Mouse (Mus musculus): ENCODE results near the gene Ccdc120. TPM values are rescaled to one million over a fixed set of nuclear protein-coding genes. Genes with fewer than 3 reads are reported as not detected.
"Not testable (repeated sequence)": the region's sequence is repeated elsewhere in the genome, so short reads cannot be mapped to it uniquely, and the experiment has no call there.

Ccdc120 gene
- polyA plus RNA-seq, 1 experiment from 2014 or later = 24.1 TPM

- peak; percentile 88 for DNase-seq (ENCODE audit: low spot score, missing footprints)
- H3K9ac ChIP-seq (ENCODE audit: low read length) = peak overlapping the region; percentile 63
- ATAC-seq (ENCODE audit: low FRiP score) = peak; percentile 15; the same call in 1 of the 2 replicates
- H3K4me2 ChIP-seq = peak overlapping the region; percentile 62
- WGBS = 12% methylated on average over 22 of the region's 22 CpGs
- H3K27ac ChIP-seq (ENCODE audit: low read depth, low read length) = no peak overlapping the region
- peaks cover 10% of the 10 kb centered on the region for H3K4me1 ChIP-seq (ENCODE audit: control insufficient read depth, insufficient read depth, low read length)
- H3K9me3 ChIP-seq (ENCODE audit: control insufficient read depth, low read length) = no peaks in the 10 kb centered on the region
- H3K36me3 ChIP-seq (ENCODE audit: control insufficient read depth, insufficient read depth, low read length) = no peaks in the 10 kb centered on the region; the same call in 1 of the 2 replicates
- peak overlapping the region; percentile 63 for H3K4me3 ChIP-seq (ENCODE audit: low read depth, low read length)
- H3K27me3 ChIP-seq (ENCODE audit: control insufficient read depth, insufficient read depth, low read length) = no peaks in the 10 kb centered on the region
Measured at GRCm38 (mm10) chrX:7763631-7764393, 13.1 kb upstream of the Ccdc120 start.

- 26% methylated on average over 16 of the region's 21 CpGs for WGBS
- peak overlapping the region; percentile 63 for H3K4me3 ChIP-seq (ENCODE audit: low read depth, low read length)
- peak; percentile 49 for ATAC-seq (ENCODE audit: low FRiP score)
- H3K4me2 ChIP-seq = peak overlapping the region; percentile 62
- H3K9ac ChIP-seq (ENCODE audit: low read length) = peak overlapping the region; percentile 63
- no peaks in the 10 kb centered on the region for H3K27me3 ChIP-seq (ENCODE audit: control insufficient read depth, insufficient read depth, low read length)
- no peak for DNase-seq (ENCODE audit: low spot score, missing footprints)
- no peaks in the 10 kb centered on the region; the same call in 1 of the 2 replicates for H3K36me3 ChIP-seq (ENCODE audit: control insufficient read depth, insufficient read depth, low read length)
- H3K27ac ChIP-seq (ENCODE audit: low read depth, low read length) = no peak overlapping the region
- peaks cover 10% of the 10 kb centered on the region for H3K4me1 ChIP-seq (ENCODE audit: control insufficient read depth, insufficient read depth, low read length)
- no peaks in the 10 kb centered on the region for H3K9me3 ChIP-seq (ENCODE audit: control insufficient read depth, low read length)
Measured at GRCm38 (mm10) chrX:7762921-7763197, 12.2 kb upstream of the Ccdc120 start.

GRCm38 (mm10) chrX:7762137-7762920, 11.6 kb upstream of the Ccdc120 start, which contains the start of gene Tfe3:
TSS of gene Tfe3 (plus strand) at chrX:7762560.
- DNase-seq (ENCODE audit: low spot score, missing footprints) = peak; percentile 93
- peaks cover 10% of the 10 kb centered on the region for H3K4me1 ChIP-seq (ENCODE audit: control insufficient read depth, insufficient read depth, low read length)
- no peaks in the 10 kb centered on the region for H3K27me3 ChIP-seq (ENCODE audit: control insufficient read depth, insufficient read depth, low read length)
- no peaks in the 10 kb centered on the region; the same call in 1 of the 2 replicates for H3K36me3 ChIP-seq (ENCODE audit: control insufficient read depth, insufficient read depth, low read length)
- no peaks in the 10 kb centered on the region for H3K9me3 ChIP-seq (ENCODE audit: control insufficient read depth, low read length)
- H3K4me2 ChIP-seq = peak within 1 kb of the TSS; percentile 62
- H3K27ac ChIP-seq (ENCODE audit: low read depth, low read length) = no peak within 1 kb of the TSS
- H3K9ac ChIP-seq (ENCODE audit: low read length) = peak within 1 kb of the TSS; percentile 63
- WGBS = 19% methylated on average over 23 of the region's 38 CpGs
- ATAC-seq (ENCODE audit: low FRiP score) = peak; percentile 96
- peak within 1 kb of the TSS; percentile 63 for H3K4me3 ChIP-seq (ENCODE audit: low read depth, low read length)

- not testable (repeated sequence) for H3K4me3 ChIP-seq (ENCODE audit: low read depth, low read length); H3K4me2 ChIP-seq; ATAC-seq (ENCODE audit: low FRiP score); H3K9ac ChIP-seq (ENCODE audit: low read length); DNase-seq (ENCODE audit: low spot score, missing footprints); H3K27me3 ChIP-seq (ENCODE audit: control insufficient read depth, insufficient read depth, low read length); H3K36me3 ChIP-seq (ENCODE audit: control insufficient read depth, insufficient read depth, low read length); H3K27ac ChIP-seq (ENCODE audit: low read depth, low read length); H3K4me1 ChIP-seq (ENCODE audit: control insufficient read depth, insufficient read depth, low read length); H3K9me3 ChIP-seq (ENCODE audit: control insufficient read depth, low read length)
- WGBS = 16% methylated on average over 3 of the region's 3 CpGs
Measured at GRCm38 (mm10) chrX:7753627-7754026, 2.9 kb upstream of the Ccdc120 start.

GRCm38 (mm10) chrX:7745429-7745828, 5.3 kb downstream of the Ccdc120 start:
- no peaks in the 10 kb centered on the region; the same call in 1 of the 2 replicates for H3K9me3 ChIP-seq (ENCODE audit: control insufficient read depth, low read length)
- WGBS = 90% methylated on average over 8 of the region's 8 CpGs
- no peak for DNase-seq (ENCODE audit: low spot score, missing footprints)

GRCm38 (mm10) chrX:7744940-7745339, 5.8 kb downstream of the Ccdc120 start:
- no peaks in the 10 kb centered on the region for H3K4me1 ChIP-seq (ENCODE audit: control insufficient read depth, insufficient read depth, low read length)
- H3K27me3 ChIP-seq (ENCODE audit: control insufficient read depth, insufficient read depth, low read length) = no peaks in the 10 kb centered on the region
- H3K4me2 ChIP-seq = no peak overlapping the region
- H3K4me3 ChIP-seq (ENCODE audit: low read depth, low read length) = no peak overlapping the region
- H3K9ac ChIP-seq (ENCODE audit: low read length) = no peak overlapping the region
- no peaks in the 10 kb centered on the region for H3K36me3 ChIP-seq (ENCODE audit: control insufficient read depth, insufficient read depth, low read length)
- no peak for ATAC-seq (ENCODE audit: low FRiP score)
- no peak overlapping the region for H3K27ac ChIP-seq (ENCODE audit: low read depth, low read length)
- DNase-seq (ENCODE audit: low spot score, missing footprints) = no peak
- WGBS = 55% methylated on average over 1 of the region's 1 CpGs
- no peaks in the 10 kb centered on the region; the same call in 1 of the 2 replicates for H3K9me3 ChIP-seq (ENCODE audit: control insufficient read depth, low read length)

More at GRCm38 (mm10) chrX:7745429-7745828, 5.3 kb downstream of the Ccdc120 start:
- H3K36me3 ChIP-seq (ENCODE audit: control insufficient read depth, insufficient read depth, low read length) = no peaks in the 10 kb centered on the region
- H3K27ac ChIP-seq (ENCODE audit: low read depth, low read length) = no peak overlapping the region
- H3K9ac ChIP-seq (ENCODE audit: low read length) = no peak overlapping the region
- no peak overlapping the region for H3K4me2 ChIP-seq
- no peaks in the 10 kb centered on the region for H3K27me3 ChIP-seq (ENCODE audit: control insufficient read depth, insufficient read depth, low read length)
- no peaks in the 10 kb centered on the region for H3K4me1 ChIP-seq (ENCODE audit: control insufficient read depth, insufficient read depth, low read length)
- ATAC-seq (ENCODE audit: low FRiP score) = no peak
- no peak overlapping the region for H3K4me3 ChIP-seq (ENCODE audit: low read depth, low read length)

- Histone ChIP-seq H3K27ac (ENCODE audit: low read depth, low read length) (no peak overlapping the region), H3K27me3 (ENCODE audit: control insufficient read depth, insufficient read depth, low read length) (no peaks in the 10 kb centered on the region), H3K4me1 (ENCODE audit: control insufficient read depth, insufficient read depth, low read length) (no peaks in the 10 kb centered on the region), H3K36me3 (ENCODE audit: control insufficient read depth, insufficient read depth, low read length) (no peaks in the 10 kb centered on the region), H3K4me3 (ENCODE audit: low read depth, low read length) (no peak overlapping the region), H3K9ac (ENCODE audit: low read length) (no peak overlapping the region), H3K4me2 (no peak overlapping the region), H3K9me3 (ENCODE audit: control insufficient read depth, low read length) (no peaks in the 10 kb centered on the region)
- ATAC-seq (ENCODE audit: low FRiP score) (no peak), DNase-seq (ENCODE audit: low spot score, missing footprints) (peak; percentile 83)
- 57% methylated on average over 5 of the region's 5 CpGs for WGBS
Measured at GRCm38 (mm10) chrX:7743470-7743869, 7.2 kb downstream of the Ccdc120 start.

- Histone ChIP-seq H3K36me3 (ENCODE audit: control insufficient read depth, insufficient read depth, low read length) (no peaks in the 10 kb centered on the region), H3K9me3 (ENCODE audit: control insufficient read depth, low read length) (no peaks in the 10 kb centered on the region), H3K9ac (ENCODE audit: low read length) (no peak overlapping the region), H3K27ac (ENCODE audit: low read depth, low read length) (no peak overlapping the region), H3K4me3 (ENCODE audit: low read depth, low read length) (no peak overlapping the region), H3K4me1 (ENCODE audit: control insufficient read depth, insufficient read depth, low read length) (no peaks in the 10 kb centered on the region), H3K27me3 (ENCODE audit: control insufficient read depth, insufficient read depth, low read length) (no peaks in the 10 kb centered on the region), H3K4me2 (no peak overlapping the region)
- 86% methylated on average over 5 of the region's 5 CpGs for WGBS
- ATAC-seq (ENCODE audit: low FRiP score) (no peak), DNase-seq (ENCODE audit: low spot score, missing footprints) (no peak)
Measured at GRCm38 (mm10) chrX:7741103-7741502, 9.6 kb downstream of the Ccdc120 start.

Measured in midbrain, embryonic 11.5 days (tissue).